Mouse (Mus musculus): ENCODE measurements around the gene Pcp4l1. TPM values are rescaled to one million over a fixed set of nuclear protein-coding genes. Genes with fewer than 3 reads are reported as not detected.
A peak's percentile ranks its signal among the peaks of the same experiment; 100 is the strongest.
"Not testable (repeated sequence)": the region's sequence is repeated elsewhere in the genome, so short reads cannot be mapped to it uniquely, and the experiment has no call there.

Gene Pcp4l1
- total RNA-seq, 2 experiments from 2014 or later: 36.1 to 133 TPM

DNA sequence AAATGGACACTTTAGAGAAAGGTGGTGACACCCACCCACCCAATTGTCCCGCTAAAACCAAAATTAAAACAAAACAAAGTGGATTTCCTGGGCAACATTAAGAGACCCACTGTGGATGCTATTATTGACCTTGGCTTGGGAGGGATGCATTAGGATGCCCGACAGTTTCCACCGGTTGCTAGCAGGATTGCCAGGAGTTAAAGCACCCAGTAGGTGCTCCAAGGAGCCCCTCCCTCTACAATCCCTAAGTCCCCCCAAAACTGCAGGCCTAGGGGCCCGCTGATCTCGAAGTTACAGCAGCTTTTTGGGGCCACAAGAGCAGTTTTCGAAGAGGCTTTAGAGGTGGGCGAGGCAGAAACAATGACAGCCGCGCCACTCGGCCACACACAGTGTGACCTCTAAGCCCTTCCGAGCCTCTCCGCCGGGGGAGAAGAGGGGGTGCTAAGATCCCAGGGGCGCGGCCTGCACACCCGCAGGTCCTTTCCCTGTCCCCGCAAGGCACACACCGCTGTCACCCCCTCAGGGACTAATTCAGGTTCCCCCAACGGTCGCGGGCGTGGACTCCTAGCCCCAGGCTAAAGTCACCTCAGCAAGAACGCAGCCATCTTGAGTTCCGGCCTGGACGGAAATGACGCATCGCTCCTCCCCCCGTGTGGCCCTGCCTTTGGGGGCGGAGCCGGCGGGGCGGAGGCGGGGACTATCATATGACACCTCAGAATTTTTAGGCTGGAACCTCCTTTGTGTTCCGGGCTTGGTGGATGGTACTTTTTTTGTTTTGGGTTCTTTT is 45.9 kb downstream of the Pcp4l1 start, which contains the start of the genes Sdhc and Mpz:
TSS of gene Sdhc (minus strand) at position 630 of the 787 bp plus-strand sequence.
TSS of gene Mpz (plus strand) at position 738 of the 787 bp plus-strand sequence.
- peak; percentile 97 for DNase-seq (ENCODE audit: low spot score)

DNA sequence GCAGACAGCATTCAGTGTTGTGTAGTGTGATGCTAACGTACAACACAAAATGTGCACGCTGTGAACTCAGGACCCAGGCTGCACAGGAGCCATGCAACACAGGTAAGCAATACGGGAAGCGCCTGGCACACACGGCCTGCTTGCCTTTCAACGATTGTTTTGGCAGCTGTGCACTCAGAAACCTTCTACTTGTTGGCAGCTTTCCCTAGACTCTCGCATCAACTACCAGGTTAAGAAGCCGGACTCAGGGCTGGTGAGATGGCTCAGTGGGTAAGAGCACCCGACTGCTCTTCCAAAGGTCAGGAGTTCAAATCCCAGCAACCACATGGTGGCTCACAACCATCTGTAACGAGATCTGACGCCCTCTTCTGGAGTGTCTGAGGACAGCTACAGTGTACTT is 53.1 kb downstream of the Pcp4l1 start:
- DNase-seq (ENCODE audit: low spot score): peak; percentile 44

DNA sequence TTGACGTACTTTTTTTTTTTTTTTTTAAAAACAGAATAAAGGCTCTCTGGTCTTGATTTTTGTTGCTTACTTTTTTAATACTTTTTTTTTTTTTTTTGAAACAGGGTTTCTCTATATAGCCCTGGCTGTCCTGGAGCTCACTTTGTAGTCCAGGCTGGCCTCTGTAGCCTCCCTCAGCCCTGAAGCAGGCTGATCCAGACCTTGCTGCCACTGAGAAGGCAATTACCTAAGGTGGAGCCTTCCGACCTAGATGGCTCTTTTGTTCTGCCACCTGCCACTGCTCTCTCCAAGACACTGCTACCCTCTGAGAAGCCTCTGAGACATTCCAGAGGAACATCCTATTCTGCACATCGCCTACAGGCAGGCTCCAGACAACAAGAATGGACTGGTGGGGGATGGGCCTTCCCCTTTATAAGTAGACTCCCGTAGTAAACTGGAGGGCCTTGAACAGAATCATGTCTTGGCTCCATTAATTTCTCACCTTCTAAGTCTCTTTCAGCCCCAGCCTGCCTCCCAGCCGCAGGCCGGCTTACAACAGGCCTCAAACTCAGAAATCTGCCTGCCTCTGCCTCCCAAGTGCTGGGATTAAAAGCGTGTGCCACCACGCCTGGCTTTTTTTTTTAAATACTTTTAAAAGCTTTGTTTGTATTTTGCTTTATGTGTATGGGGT is 58.4 kb downstream of the Pcp4l1 start:
- DNase-seq (ENCODE audit: low spot score): not testable (repeated sequence)

DNA sequence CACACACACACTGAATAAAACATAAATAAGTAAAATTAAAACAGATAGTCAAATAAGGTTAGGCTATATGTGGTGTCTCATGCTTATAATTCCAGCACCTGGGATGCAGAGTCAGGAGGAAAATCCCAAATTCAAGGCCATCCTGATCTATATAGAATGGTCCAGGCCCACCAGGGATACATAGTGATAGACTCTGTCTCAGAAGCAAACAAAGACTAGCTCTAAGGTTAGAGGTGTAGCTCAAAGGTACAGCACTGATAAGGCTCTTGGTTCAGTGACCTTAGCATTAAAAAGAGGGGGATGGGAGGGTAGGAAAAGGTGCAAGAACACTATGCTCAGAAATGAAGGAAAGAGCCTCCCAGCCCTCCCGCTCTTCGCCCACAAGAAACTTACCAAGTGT is 60.5 kb downstream of the Pcp4l1 start:
- no peak for DNase-seq (ENCODE audit: low spot score)

DNA sequence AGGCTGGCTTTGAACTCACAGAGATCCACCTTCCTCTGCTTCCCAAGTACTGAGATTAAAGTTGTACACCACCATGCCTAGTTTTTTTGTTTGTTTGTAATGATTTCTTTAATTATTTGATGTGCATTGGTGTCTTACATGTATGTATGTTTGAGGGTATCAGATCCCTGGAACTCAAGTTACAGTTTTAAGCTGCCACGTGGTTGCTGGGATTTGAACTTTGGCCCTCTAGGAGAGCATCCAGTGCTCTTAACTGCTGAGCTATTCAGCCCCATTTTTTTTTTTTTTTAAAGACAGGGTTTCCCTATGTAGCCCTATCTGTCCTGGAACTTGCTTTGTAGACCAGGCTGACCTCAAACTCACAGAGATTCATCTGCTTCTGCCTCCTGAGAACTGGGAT is 65.1 kb downstream of the Pcp4l1 start:
- no peak for DNase-seq (ENCODE audit: low spot score)

DNA sequence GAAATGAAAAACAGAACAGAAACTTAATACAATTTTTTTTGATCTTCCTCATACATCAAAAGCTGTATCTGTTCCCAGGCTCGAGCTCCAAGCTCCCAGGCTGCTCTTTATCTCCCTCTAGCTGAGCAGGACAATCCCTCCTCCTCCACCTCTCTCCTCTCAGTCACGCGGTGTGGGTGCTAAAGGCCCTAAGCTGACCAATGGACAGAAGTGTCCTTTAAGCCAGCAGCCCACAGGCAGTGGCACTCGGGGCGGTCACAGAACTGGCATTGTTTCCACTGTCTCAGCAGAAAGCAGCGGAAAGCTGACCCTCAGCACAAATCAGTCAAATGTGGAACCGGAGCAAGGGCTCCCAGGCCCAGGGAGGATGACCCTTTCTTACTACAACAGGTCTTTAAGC is 66.8 kb downstream of the Pcp4l1 start:
- DNase-seq (ENCODE audit: low spot score): peak; percentile 82

DNA sequence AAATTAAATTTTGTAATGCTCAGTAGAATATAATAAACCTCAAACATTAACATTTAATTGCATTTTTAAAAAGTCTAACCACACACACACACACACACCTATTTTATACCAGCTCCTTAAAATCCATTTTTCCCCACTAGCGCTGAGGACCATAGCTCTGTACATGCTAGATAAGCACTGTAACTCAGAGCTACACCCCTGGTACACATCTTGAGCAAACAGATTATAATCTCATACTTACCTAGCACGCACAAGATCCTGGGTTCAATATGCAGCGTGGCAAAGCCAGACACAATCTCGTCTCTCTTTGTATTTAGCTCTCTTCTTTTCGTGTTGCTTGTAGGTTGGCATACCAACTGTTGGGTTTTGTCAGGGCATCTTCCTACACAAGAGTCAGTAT is 71.7 kb downstream of the Pcp4l1 start:
- no peak for DNase-seq (ENCODE audit: low spot score)

Other genes with a start within 250 kb of the Pcp4l1 start
- 1 to 10 TPM; 2.3 to 2.4 TPM for gene Fcgr2b, start 219.7 kb downstream of the Pcp4l1 start, total RNA-seq (2021)
- not detected for gene Fcgr4, start 177.3 kb downstream of the Pcp4l1 start, total RNA-seq (2021)
- gene Fcgr3, start 131.3 kb downstream of the Pcp4l1 start, total RNA-seq (2021): 1 to 10 TPM; 1.8 to 4.4 TPM
- gene Cfap126, start 82.3 kb downstream of the Pcp4l1 start, total RNA-seq (2021): 1 to 10 TPM; 1.2 to 2.0 TPM
- gene Sdhc, start 45.7 kb downstream of the Pcp4l1 start, total RNA-seq (2021): 100 to 1,000 TPM; 667 to 772 TPM
- gene Mpz, start 45.6 kb downstream of the Pcp4l1 start, total RNA-seq (2021): 10 to 100 TPM; 28.7 to 29.5 TPM
- not detected for gene Nr1i3, start 17.7 kb upstream of the Pcp4l1 start, total RNA-seq (2021)
- 10 to 100 TPM; 47.6 to 51.7 TPM for gene Tomm40l, start 26.2 kb upstream of the Pcp4l1 start, total RNA-seq (2021)
- gene Apoa2, start 28.8 kb upstream of the Pcp4l1 start, total RNA-seq (2021): 1 to 10 TPM in 1 of 2 experiments, not detected in 1; 7.5 TPM
- gene Fcer1g, start 38.1 kb upstream of the Pcp4l1 start, total RNA-seq (2021): 1 to 10 TPM; 2.2 to 4.9 TPM
- under 1 TPM; 0.48 to 0.90 TPM for gene Adamts4, start 54.2 kb upstream of the Pcp4l1 start, total RNA-seq (2021)
- gene Ndufs2, start 55.1 kb upstream of the Pcp4l1 start, total RNA-seq (2021): 100 to 1,000 TPM; 804 to 821 TPM
- gene B4galt3, start 74.1 kb upstream of the Pcp4l1 start, total RNA-seq (2021): 10 to 100 TPM; 12.0 to 13.0 TPM
- gene Ppox, start 84.9 kb upstream of the Pcp4l1 start, total RNA-seq (2021): 1 to 10 TPM; 7.8 to 7.9 TPM
- 10 to 100 TPM; 15.1 to 19.3 TPM for gene Usp21, start 91.7 kb upstream of the Pcp4l1 start, total RNA-seq (2021)
- 10 to 100 TPM; 85.7 to 96.8 TPM for gene Ufc1, start 98.8 kb upstream of the Pcp4l1 start, total RNA-seq (2021)
- gene Dedd, start 132.9 kb upstream of the Pcp4l1 start, total RNA-seq (2021): 10 to 100 TPM; 28.1 to 35.8 TPM
- 10 to 100 TPM; 26.0 to 28.9 TPM for gene Nit1, start 149.4 kb upstream of the Pcp4l1 start, total RNA-seq (2021)
- 100 to 1,000 TPM; 110 to 128 TPM for gene Pfdn2, start 149.4 kb upstream of the Pcp4l1 start, total RNA-seq (2021)
- gene Klhdc9, start 164.5 kb upstream of the Pcp4l1 start, total RNA-seq (2021): not detected
- not detected for gene Nectin4, start 173.8 kb upstream of the Pcp4l1 start, total RNA-seq (2021)
- gene Arhgap30, start 192.7 kb upstream of the Pcp4l1 start, total RNA-seq (2021): under 1 TPM; 0.53 to 0.90 TPM
- 10 to 100 TPM; 24.7 to 26.1 TPM for gene Usf1, start 215.0 kb upstream of the Pcp4l1 start, total RNA-seq (2021)
- under 1 TPM; 0.48 to 0.93 TPM for gene Tstd1, start 222.6 kb upstream of the Pcp4l1 start, total RNA-seq (2021)
- gene F11r, start 241.3 kb upstream of the Pcp4l1 start, total RNA-seq (2021): 1 to 10 TPM; 3.7 to 7.0 TPM